Mouse (Mus musculus) small intestine, adult 2 months (tissue): ENCODE data around the gene Fblim1.

Experiments
- CTCF ChIP-seq: fragments of 200-500 bp; IDR thresholded peaks from 2 replicates; pipeline ENCODE4 v1.5.1; 2012; ENCODE audit warnings: low read depth, mild to moderate bottlenecking, control low read depth, inconsistent platforms, low read length, moderate library complexity, mixed read lengths; ENCODE audit not compliant: insufficient replicate concordance, insufficient read length; ENCODE audit errors: extremely low read depth
- POLR2A ChIP-seq: fragments of 200-500 bp; IDR thresholded peaks from 2 replicates; pipeline ENCODE4 v1.6.1; 2012; ENCODE audit warnings: low read depth, mild to moderate bottlenecking, control low read depth, inconsistent platforms, low read length, moderate library complexity

DNA sequence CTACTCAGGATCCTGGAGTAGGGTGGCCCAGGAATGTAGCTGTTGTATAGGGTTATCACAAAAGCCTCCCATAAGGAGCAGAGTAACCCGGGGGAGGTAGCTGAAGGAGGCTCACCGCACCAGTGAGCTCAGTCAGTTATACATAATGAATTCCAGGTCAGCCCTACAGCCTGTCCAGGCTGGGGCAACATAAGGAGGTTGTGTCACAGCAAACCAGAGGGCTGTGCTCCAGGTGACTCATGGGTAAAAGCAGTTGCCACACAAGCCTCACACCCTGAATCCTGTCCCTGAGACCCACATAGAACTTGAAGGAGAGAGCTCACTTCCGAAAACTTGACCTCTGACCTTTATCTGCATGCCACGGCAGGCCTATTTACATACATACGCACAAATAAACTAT is 36.9 kb downstream of the Fblim1 start:
- TF ChIP-seq CTCF (no peak), POLR2A (no peak)
